Mouse (Mus musculus) olfactory bulb, adult 2 months (tissue): ENCODE measurements around the gene Nvl.

Source experiments
- CTCF ChIP-seq: fragments of 200-500 bp; IDR thresholded peaks from 2 replicates; pipeline ENCODE4 v1.5.1; 2012; ENCODE audit warnings: low read depth, mild to moderate bottlenecking, low read length, moderate library complexity; ENCODE audit not compliant: insufficient read depth
- POLR2A ChIP-seq: fragments of 200-500 bp; IDR thresholded peaks from 2 replicates; pipeline ENCODE4 v1.6.1; 2012; ENCODE audit warnings: mild to moderate bottlenecking, low read depth, low read length, moderate library complexity; ENCODE audit not compliant: insufficient read depth

DNA sequence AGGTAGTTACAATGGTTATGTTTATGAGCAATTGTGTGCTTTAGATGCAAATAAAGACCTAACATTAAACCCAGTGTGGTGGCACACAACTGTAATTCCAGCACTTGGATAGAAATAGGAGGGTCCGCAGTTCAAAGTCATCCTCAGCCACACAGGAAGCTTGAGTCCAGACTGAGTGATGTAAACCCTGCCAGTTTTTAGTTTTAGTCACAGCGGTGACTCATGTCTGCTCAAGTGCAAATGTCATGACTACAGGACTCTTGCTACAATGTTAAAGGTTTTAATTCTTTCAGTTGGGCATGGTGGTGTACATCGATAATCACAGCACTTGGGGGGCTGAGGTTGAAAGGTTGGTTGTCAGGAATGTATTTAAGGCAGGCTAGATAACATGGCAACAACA, 18.1 kb downstream of the Nvl start:
- TF ChIP-seq POLR2A: no peak
- no peak for TF ChIP-seq CTCF
